Mouse (Mus musculus) gastrocnemius, postnatal 36 days (tissue): ENCODE results near the gene Clec16a. TPM values are rescaled to one million over a fixed set of nuclear protein-coding genes. Genes with fewer than 3 reads are reported as not detected.
A peak's percentile ranks its signal among the peaks of the same experiment; 100 is the strongest.

Source experiments
- DNase-seq, 2 experiments: peaks; one replicate each; pipeline ENCODE4 v3.0.0; 2022
- intact Hi-C: fragments of 180-260 bp; cut with DNase I; formaldehyde crosslinking; loops from one replicate; pipeline ENCODE4 v1.15.1; 2025
- total RNA-seq, 2 experiments: library from RNA; stranded (reverse); gene quantifications; 2 replicates each; pipeline ENCODE4 v1.2.3; 2021

Gene Clec16a
- total RNA-seq, 2 experiments from 2014 or later, result 59.3 to 70.8 TPM

GRCm38 (mm10) chr16:10574936-10575335 lies 29.8 kb downstream of the Clec16a start:
- intact Hi-C loops, result loop anchor here (2.0 kb wide), 1 partner anchor 294 kb away; no protein-coding TSS in a partner anchor
- DNase-seq, result peak in 1 of 2 experiments; percentile 22

- intact Hi-C loops, result loop anchor here (2.0 kb wide), 1 partner anchor 293 kb away; no protein-coding TSS in a partner anchor
- no peak for DNase-seq
Observed at GRCm38 (mm10) chr16:10575915-10576314, 30.8 kb downstream of the Clec16a start.

- intact Hi-C loops, result no loop called here
Observed at GRCm38 (mm10) chr16:10577548-10577947, 32.4 kb downstream of the Clec16a start.

GRCm38 (mm10) chr16:10578376-10578775 lies 33.2 kb downstream of the Clec16a start:
- no peak for DNase-seq
- intact Hi-C loops, result no loop called here

More at GRCm38 (mm10) chr16:10577548-10577947, 32.4 kb downstream of the Clec16a start:
- no peak for DNase-seq

GRCm38 (mm10) chr16:10581234-10581898 lies 36.2 kb downstream of the Clec16a start:
- intact Hi-C loops, result no loop called here
- no peak for DNase-seq

GRCm38 (mm10) chr16:10585165-10585564 lies 40.0 kb downstream of the Clec16a start:
- DNase-seq, result no peak
- intact Hi-C loops, result no loop called here

GRCm38 (mm10) chr16:10586546-10586945 lies 41.4 kb downstream of the Clec16a start:
- intact Hi-C loops, result no loop called here
- DNase-seq, result no peak

GRCm38 (mm10) chr16:10599888-10600740 lies 55.0 kb downstream of the Clec16a start:
- intact Hi-C loops, result no loop called here
- no peak for DNase-seq

GRCm38 (mm10) chr16:10607802-10608201 lies 62.7 kb downstream of the Clec16a start:
- no peak for DNase-seq
- intact Hi-C loops, result no loop called here

- intact Hi-C loops, result no loop called here
- peak; percentile 48 to 58 for DNase-seq
Observed at GRCm38 (mm10) chr16:10609921-10610320, 64.8 kb downstream of the Clec16a start.

- intact Hi-C loops, result no loop called here
- peak in 1 of 2 experiments; percentile 20 for DNase-seq
Observed at GRCm38 (mm10) chr16:10610801-10611200, 65.7 kb downstream of the Clec16a start.

GRCm38 (mm10) chr16:10611306-10611705 lies 66.2 kb downstream of the Clec16a start:
- DNase-seq, result peak in 1 of 2 experiments; percentile 10
- intact Hi-C loops, result no loop called here

- DNase-seq, result no peak
- intact Hi-C loops, result no loop called here
Observed at GRCm38 (mm10) chr16:10613996-10614395, 68.9 kb downstream of the Clec16a start.

GRCm38 (mm10) chr16:10620961-10621614 lies 75.9 kb downstream of the Clec16a start:
- DNase-seq, result no peak
- intact Hi-C loops, result no loop called here

- DNase-seq, result no peak
- intact Hi-C loops, result no loop called here
Observed at GRCm38 (mm10) chr16:10621710-10622109, 76.6 kb downstream of the Clec16a start.

- intact Hi-C loops, result no loop called here
- no peak for DNase-seq
Observed at GRCm38 (mm10) chr16:10626116-10626515, 81.0 kb downstream of the Clec16a start.

GRCm38 (mm10) chr16:10627136-10627668 lies 82.1 kb downstream of the Clec16a start:
- intact Hi-C loops, result no loop called here
- no peak for DNase-seq

GRCm38 (mm10) chr16:10628030-10628555 lies 83.0 kb downstream of the Clec16a start:
- intact Hi-C loops, result no loop called here
- no peak for DNase-seq

- DNase-seq, result no peak
- intact Hi-C loops, result no loop called here
Observed at GRCm38 (mm10) chr16:10628960-10629359, 83.8 kb downstream of the Clec16a start.

GRCm38 (mm10) chr16:10629361-10629760 lies 84.2 kb downstream of the Clec16a start:
- intact Hi-C loops, result no loop called here
- no peak for DNase-seq
